ENCODE assay signal across 9 mouse cellular contexts in the genomic region with DNA sequence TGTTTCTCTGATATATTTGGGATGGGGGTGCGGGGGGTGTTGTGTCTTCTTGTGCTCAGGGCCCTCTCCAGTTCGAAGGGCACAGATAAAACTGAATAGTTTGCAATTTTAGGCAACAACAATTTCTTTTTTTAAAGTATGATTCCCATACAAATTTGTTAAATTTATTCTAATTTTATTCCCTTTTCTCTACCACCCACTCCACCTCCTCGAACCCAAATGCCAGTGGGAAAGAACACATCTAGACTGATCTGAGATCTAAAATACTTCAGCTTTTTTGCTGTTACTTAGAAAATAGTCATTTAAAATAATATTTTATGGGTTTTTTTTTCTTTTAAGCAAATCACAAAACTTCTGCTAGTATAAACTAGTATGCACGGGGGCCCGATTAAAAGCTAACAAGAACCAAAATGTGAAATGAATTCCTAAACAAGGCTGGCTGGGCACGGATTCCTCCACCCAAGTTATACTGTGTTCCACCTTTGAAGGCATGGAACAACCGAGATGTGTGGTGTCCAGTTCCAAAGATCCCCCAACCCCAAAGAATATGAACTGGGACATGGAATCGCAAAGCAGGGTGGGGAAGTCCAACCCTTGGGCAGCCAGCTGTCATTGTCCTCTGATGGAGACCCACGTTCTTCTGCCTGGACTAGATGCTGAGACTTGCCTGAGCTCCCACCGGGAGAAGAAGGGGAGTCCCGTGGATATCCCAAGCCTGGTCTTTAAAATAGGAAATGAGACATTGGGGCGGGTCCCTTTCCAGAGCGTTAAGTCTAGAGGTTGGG. TPM values are rescaled to one million over a fixed set of nuclear protein-coding genes. Genes with fewer than 3 reads are reported as not detected.
DNase-seq lines count a peak whose midpoint lies in the region; ATAC-seq and TF ChIP-seq lines count a peak whose summit lies in the region.
"Had no signal": no experiment of that assay in that cellular context is flagged by ENCODE, and none has a peak within 500 bp of the region (broad histone marks: within the 10 kb centered on the region; RNA-seq: fewer than 3 reads in every experiment).

No protein-coding gene starts in this region.

- peak overlapping the region; percentile 55 for H3K4me3 ChIP-seq in heart, embryonic 16.5 days (ENCODE audit: low read length)
- H3K4me3 ChIP-seq in CH12.LX (replicated peaks in 1 of 3; ENCODE audit: low read depth in 2 of 3, low read length in 2 of 3, poor library complexity in 1 of 3): no peak overlapping the region
- H3K4me3 ChIP-seq in intestine, embryonic 14.5 days (ENCODE audit: low read depth, low read length): peak overlapping the region; percentile 44

- dilution Hi-C loops in CH12.LX (cut with MboI; ENCODE audit: extremely low pct_ligation_motif_present, extremely low pct_unique_long_range_greater_than_20kb, low sequenced_read_pairs): no loop called here

- DNase-seq in heart, postnatal 14 days: no peak
- DNase-seq in CH12.LX (ENCODE audit: extremely low read depth): no peak
- peak; percentile 58 to 63 for DNase-seq in cerebellum, postnatal 14 days
- DNase-seq in intestine, embryonic 14.5 days (ENCODE audit: low spot score): no peak
- no peak for DNase-seq in adrenal gland, postnatal 14 days
- no peak for DNase-seq in gastrocnemius, postnatal 10 days
- DNase-seq in kidney, adult 11 months: no peak
- DNase-seq: lung, postnatal 4 days had no signal

- WGBS in heart, embryonic 16.5 days: 64% methylated on average over 13 of the region's 13 CpGs
- WGBS in intestine, embryonic 14.5 days: 68% methylated on average over 13 of the region's 13 CpGs

- no peak for ATAC-seq in heart, embryonic 16.5 days (replicated peaks; ENCODE audit: extremely low read depth, insufficient read depth, low FRiP score)
- ATAC-seq in intestine, embryonic 14.5 days (replicated peaks; ENCODE audit: low FRiP score, low TSS enrichment, low read depth): no peak

- no peak overlapping the region for H3K27ac ChIP-seq in heart, embryonic 16.5 days (ENCODE audit: low read length)
- H3K27ac ChIP-seq in CH12.LX (ENCODE audit: insufficient read depth, low read depth): peak overlapping the region; percentile 86; the same call in 1 of the 2 replicates
- H3K27ac ChIP-seq in intestine, embryonic 14.5 days (ENCODE audit: low read depth): no peak overlapping the region

- TF ChIP-seq POLR2A in CH12.LX (IDR thresholded peaks at IDR 0.05; ENCODE audit: low read depth, low read length): no peak

- intact Hi-C loops in heart, postnatal 14 days (cut with DNase I): no loop called here

- TF ChIP-seq RAD21 in CH12.LX (IDR thresholded peaks at IDR 0.05; ENCODE audit: low read depth, low read length): no peak

- peaks cover 4% of the 10 kb centered on the region for H3K27me3 ChIP-seq in heart, embryonic 16.5 days (ENCODE audit: control insufficient read depth, insufficient read depth, low read length)
- H3K27me3 ChIP-seq in CH12.LX (replicated peaks): no peaks in the 10 kb centered on the region
- peaks cover 14% of the 10 kb centered on the region for H3K27me3 ChIP-seq in intestine, embryonic 14.5 days (replicated peaks; ENCODE audit: control insufficient read depth, insufficient read depth, low read length)

- H3K36me3 ChIP-seq in heart, embryonic 16.5 days (ENCODE audit: control insufficient read depth, insufficient read depth): no peaks in the 10 kb centered on the region
- H3K36me3 ChIP-seq in CH12.LX (replicated peaks in 1 of 2; ENCODE audit: control insufficient read depth in 1 of 2, insufficient read depth in 1 of 2, low read length in 1 of 2): peaks cover 19 to 28% of the 10 kb centered on the region in 2 experiments
- H3K36me3 ChIP-seq in intestine, embryonic 14.5 days (ENCODE audit: control insufficient read depth, insufficient read depth, low read length): no peaks in the 10 kb centered on the region

- peak overlapping the region; percentile 87; the same call in 1 of the 2 replicates for H3K4me2 ChIP-seq in heart, embryonic 16.5 days (ENCODE audit: low read depth, low read length)
- H3K4me2 ChIP-seq in CH12.LX (ENCODE audit: insufficient read depth, low read depth, poor library complexity, severe bottlenecking): peak overlapping the region; percentile 71
- peak overlapping the region; percentile 76 for H3K4me2 ChIP-seq in intestine, embryonic 14.5 days (ENCODE audit: low read length)

- TF ChIP-seq CTCF in CH12.LX (conservative IDR thresholded peaks at IDR 0.05 in 1 of 2, IDR thresholded peaks at IDR 0.05 in 1 of 2; ENCODE audit: low read depth in 2 of 2, low read length in 2 of 2): no peak

- 0 out of 2 replicates have a peak overlapping the region, but pooled peaks have one; percentile 8 for H3K9ac ChIP-seq in heart, embryonic 16.5 days (ENCODE audit: low read length)
- peak overlapping the region; percentile 69 for H3K9ac ChIP-seq in CH12.LX (ENCODE audit: insufficient read depth, low read depth)
- no peak overlapping the region; the same call in 1 of the 2 replicates for H3K9ac ChIP-seq in intestine, embryonic 14.5 days (ENCODE audit: low read length)

- no peak for TF ChIP-seq EP300 in CH12.LX (IDR thresholded peaks at IDR 0.05; ENCODE audit: low read length)

- in situ Hi-C loops in CH12.LX (cut with MboI; ENCODE audit: low pct_ligation_motif_present, low pct_unique_long_range_greater_than_20kb, low sequenced_read_pairs): no loop called here

- H3K79me2 ChIP-seq in CH12.LX (replicated peaks; ENCODE audit: control insufficient read depth, extremely low read depth, insufficient read depth, poor library complexity, severe bottlenecking): 0 out of 2 replicates have a peak, but pooled peaks cover under 1% of the 10 kb centered on the region

- H3K9me3 ChIP-seq in heart, embryonic 16.5 days (replicated peaks; ENCODE audit: control insufficient read depth, low read length): peaks cover 5% of the 10 kb centered on the region; the same call in 1 of the 2 replicates
- H3K9me3 ChIP-seq in CH12.LX (replicated peaks; ENCODE audit: low read length): peaks cover 11% of the 10 kb centered on the region
- H3K9me3 ChIP-seq in intestine, embryonic 14.5 days (ENCODE audit: control insufficient read depth, low read length): peaks cover 3% of the 10 kb centered on the region; the same call in 1 of the 2 replicates

- H3K4me1 ChIP-seq in heart, embryonic 16.5 days (ENCODE audit: control insufficient read depth, insufficient read depth, low read length): peaks cover 5% of the 10 kb centered on the region
- peaks cover 26 to 73% of the 10 kb centered on the region in 2 experiments for H3K4me1 ChIP-seq in CH12.LX (ENCODE audit: control insufficient read depth in 1 of 2, insufficient read depth in 2 of 2)
- H3K4me1 ChIP-seq in intestine, embryonic 14.5 days (replicated peaks; ENCODE audit: control insufficient read depth, insufficient read depth, low read length): 0 out of 2 replicates have a peak, but pooled peaks cover 3% of the 10 kb centered on the region

TF ChIP-seq in CH12.LX, 34 proteins besides CTCF, POLR2A, EP300 and RAD21:
- no peak for TF ChIP-seq IRF4 (IDR thresholded peaks at IDR 0.05; ENCODE audit: low read depth, low read length)
- TF ChIP-seq MEF2A (IDR thresholded peaks at IDR 0.05; ENCODE audit: borderline replicate concordance, low read depth, low read length): no peak
- TF ChIP-seq TCF12 (IDR thresholded peaks at IDR 0.05; ENCODE audit: low read depth, low read length): no peak
- TF ChIP-seq USF2 (conservative IDR thresholded peaks at IDR 0.05; ENCODE audit: low read depth, low read length): no peak
- no peak for TF ChIP-seq MAZ (IDR thresholded peaks at IDR 0.05; ENCODE audit: low read depth, low read length)
- no peak for TF ChIP-seq BHLHE40 (IDR thresholded peaks at IDR 0.05; ENCODE audit: low read depth, low read length)
- TF ChIP-seq ZC3H11A (IDR thresholded peaks at IDR 0.05; ENCODE audit: low read depth, low read length): no peak
- TF ChIP-seq MAFK (IDR thresholded peaks at IDR 0.05; ENCODE audit: insufficient replicate concordance, low read length): no peak
- no peak for TF ChIP-seq MXI1 (IDR thresholded peaks at IDR 0.05; ENCODE audit: low read depth, low read length)
- TF ChIP-seq ELF1 (IDR thresholded peaks at IDR 0.05; ENCODE audit: low read depth, low read length): no peak
- TF ChIP-seq NRF1 (IDR thresholded peaks at IDR 0.05; ENCODE audit: low read depth, low read length): no peak
- no peak for TF ChIP-seq UBTF (IDR thresholded peaks at IDR 0.05; ENCODE audit: low read depth, low read length)
- TF ChIP-seq KAT2A (IDR thresholded peaks at IDR 0.05; ENCODE audit: insufficient replicate concordance, low read length): no peak
- TF ChIP-seq HCFC1 (IDR thresholded peaks at IDR 0.05; ENCODE audit: low read depth, low read length): no peak
- no peak for TF ChIP-seq JUN (IDR thresholded peaks at IDR 0.05; ENCODE audit: insufficient read depth, low read depth, low read length)
- no peak for TF ChIP-seq ZKSCAN1 (IDR thresholded peaks at IDR 0.05; ENCODE audit: borderline replicate concordance, low read depth, low read length)
- no peak for TF ChIP-seq ETS1 (conservative IDR thresholded peaks at IDR 0.05; ENCODE audit: low read depth, low read length)
- TF ChIP-seq PAX5 (IDR thresholded peaks at IDR 0.05; ENCODE audit: low read length): no peak
- TF ChIP-seq CHD2 (IDR thresholded peaks at IDR 0.05; ENCODE audit: low read length): no peak
- no peak for TF ChIP-seq ZMIZ1 (IDR thresholded peaks at IDR 0.05; ENCODE audit: low read depth, low read length)

RNA-seq across cellular contexts. Expression of a gene that starts 1.7 kb away (rescaled TPM):
- polyA plus RNA-seq in heart, embryonic 16.5 days (2015; fragmentation: Nextera tagmentation; extraction: Ambion mirVana): 0.62 and 1.2 TPM in 2 replicates
- under 1 TPM; 0.33 to 0.54 TPM for total RNA-seq in heart, postnatal 14 days (2021)
- total RNA-seq in CH12.LX (2012; rRNA removed) (6.5 and 8.5 TPM in 2 replicates), CH12.LX (2014; rRNA removed) (2.8 and 3.0 TPM in 2 replicates)
- 3.6 and 3.9 TPM in 2 replicates for polyA plus RNA-seq in CH12.LX (2012; ENCODE audit: insufficient read length, low read depth)
- polyA plus RNA-seq in intestine, embryonic 14.5 days (2014; fragmentation: Nextera tagmentation; extraction: Ambion mirVana): 0.56 and 0.58 TPM in 2 replicates
- 5.7 and 6.1 TPM in 2 replicates for total RNA-seq in adrenal gland, postnatal 14 days (2021)
- total RNA-seq in gastrocnemius, postnatal 10 days (2021): under 1 TPM; 0.16 to 0.38 TPM

RNA-seq across cellular contexts. Expression of a gene that starts 53.6 kb away (rescaled TPM):
- 7.9 and 8.7 TPM in 2 replicates for polyA plus RNA-seq in heart, embryonic 16.5 days (2015; fragmentation: Nextera tagmentation; extraction: Ambion mirVana)
- total RNA-seq in heart, postnatal 14 days (2021): 10 to 100 TPM; 19.1 to 20.8 TPM
- total RNA-seq in CH12.LX (2012; rRNA removed) (151 and 163 TPM in 2 replicates), CH12.LX (2014; rRNA removed) (108 and 117 TPM in 2 replicates)
- polyA plus RNA-seq in CH12.LX (2012; ENCODE audit: insufficient read length, low read depth): 171 and 185 TPM in 2 replicates
- polyA plus RNA-seq in intestine, embryonic 14.5 days (2014; fragmentation: Nextera tagmentation; extraction: Ambion mirVana): 3.4 and 4.3 TPM in 2 replicates
- total RNA-seq in adrenal gland, postnatal 14 days (2021): 5.7 and 17.9 TPM in 2 replicates
- 1 to 10 TPM; 3.2 to 5.8 TPM for total RNA-seq in gastrocnemius, postnatal 10 days (2021)

Comparison
In these comparisons a context has a peak if more than half of its experiments do, and no peak if none do; other contexts are left out.
1. H3K4me3 ChIP-seq: peak in heart, embryonic 16.5 days (single experiment) and intestine, embryonic 14.5 days (single experiment); none in CH12.LX (0 of 3).
2. DNase-seq: peak in cerebellum, postnatal 14 days (2 of 2); none in heart, postnatal 14 days (0 of 2), CH12.LX (single experiment), intestine, embryonic 14.5 days (single experiment), adrenal gland, postnatal 14 days (single experiment), gastrocnemius, postnatal 10 days (single experiment) and kidney, adult 11 months (single experiment).
3. Peak in every context shown above with its lines, with median percentiles within 50 percentile points of each other: H3K4me2 ChIP-seq.